Mouse (Mus musculus): ENCODE measurements at regions not wholly inside any gene's neighbourhood (a gene's known extent, or its start where the extent isn't known, plus 50 kb on each side); places are given as distances from the start of the nearest gene placed in this dataset.

DNA sequence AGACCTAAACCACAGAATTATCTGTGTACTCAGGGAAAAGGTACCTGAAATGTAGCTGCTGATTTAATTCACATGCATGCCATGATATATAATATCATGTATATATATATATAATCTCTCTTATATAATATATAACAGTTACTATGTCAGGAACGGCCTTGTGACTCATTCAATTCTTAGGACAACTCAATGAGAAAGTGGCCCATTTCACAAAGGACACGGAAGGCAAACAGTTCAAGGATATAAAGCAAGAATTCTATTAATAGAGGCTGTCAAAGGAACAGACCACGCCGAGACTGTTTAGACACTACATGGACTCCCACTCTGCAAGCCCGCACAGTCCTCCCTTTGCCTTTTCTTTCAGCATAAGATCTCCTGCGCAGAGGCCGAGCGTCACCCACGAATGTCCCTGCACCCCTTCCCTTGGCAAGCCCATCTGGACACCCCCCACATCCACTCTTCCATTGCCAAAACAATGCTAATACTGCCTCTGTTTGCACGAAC lies 148.0 kb upstream of the Klf14 start:
- no peak for DNase-seq (ENCODE audit: low spot score in 2 of 2)

- DNase-seq (ENCODE audit: low spot score in 2 of 2): no peak
These were observed 148.5 kb upstream of the Klf14 start for GRCm38 (mm10) chr6:31107360-31107759.

DNA sequence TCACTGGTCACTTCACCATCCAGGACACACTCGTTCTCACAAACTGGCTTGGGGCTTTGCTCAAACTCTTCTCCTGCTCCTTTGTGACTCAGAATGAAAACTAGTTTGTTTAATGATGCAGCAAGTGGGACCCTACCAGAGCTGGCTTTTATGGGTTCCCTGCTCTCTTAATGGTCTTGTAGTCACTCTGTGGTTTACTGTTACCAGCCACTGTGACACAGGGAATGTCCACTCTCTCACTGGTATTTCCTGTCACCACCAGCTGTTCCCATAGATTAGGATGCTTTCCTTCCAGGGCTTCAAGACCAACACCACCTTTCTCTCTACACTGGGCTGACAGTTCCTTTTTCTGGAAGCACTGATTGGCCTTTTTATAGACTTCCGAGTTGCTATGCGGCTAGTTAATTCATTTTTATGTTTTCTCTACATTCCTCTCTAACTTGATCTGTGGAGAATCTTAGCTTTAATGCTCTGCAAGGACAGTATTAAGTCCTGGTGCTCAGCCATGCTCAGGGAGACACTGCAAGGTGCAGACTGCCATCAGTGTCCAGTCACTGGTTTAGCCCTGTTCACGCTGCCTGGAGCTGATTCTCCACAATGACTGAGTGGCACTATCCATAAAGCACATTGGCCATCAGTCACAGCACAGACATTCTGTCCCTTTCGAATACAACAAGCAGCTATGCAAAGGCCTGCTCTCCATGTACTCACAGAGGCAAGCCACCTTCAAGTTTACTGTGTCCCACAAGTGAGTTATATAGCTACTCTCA lies 149.2 kb upstream of the Klf14 start:
- no peak for DNase-seq (ENCODE audit: low spot score in 2 of 2)

DNA sequence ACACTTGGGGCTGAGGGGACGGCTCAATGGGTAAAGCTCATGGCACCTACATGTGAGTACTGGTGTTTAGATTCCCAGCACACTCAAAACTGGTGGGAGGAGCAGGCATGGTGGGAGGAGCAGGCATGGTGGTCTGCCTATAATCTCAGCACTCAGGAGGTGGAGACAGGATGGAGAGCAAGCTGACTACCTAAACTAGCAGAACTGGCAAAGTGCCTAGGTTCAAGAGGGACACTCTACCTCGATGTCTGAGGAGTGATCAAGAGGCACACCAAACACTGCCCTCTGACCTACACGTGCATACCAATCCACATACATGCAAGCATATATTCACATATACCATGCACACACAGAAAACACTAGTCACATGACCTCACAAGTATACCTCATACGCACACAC lies 150.7 kb upstream of the Klf14 start:
- no peak for DNase-seq (ENCODE audit: low spot score in 2 of 2)

- no peak for DNase-seq (ENCODE audit: low spot score in 2 of 2)
These were observed 153.6 kb upstream of the Klf14 start for GRCm38 (mm10) chr6:31112293-31113077.

- DNase-seq (ENCODE audit: low spot score in 2 of 2): no peak
These were observed 154.9 kb upstream of the Klf14 start for GRCm38 (mm10) chr6:31113558-31114326.

DNA sequence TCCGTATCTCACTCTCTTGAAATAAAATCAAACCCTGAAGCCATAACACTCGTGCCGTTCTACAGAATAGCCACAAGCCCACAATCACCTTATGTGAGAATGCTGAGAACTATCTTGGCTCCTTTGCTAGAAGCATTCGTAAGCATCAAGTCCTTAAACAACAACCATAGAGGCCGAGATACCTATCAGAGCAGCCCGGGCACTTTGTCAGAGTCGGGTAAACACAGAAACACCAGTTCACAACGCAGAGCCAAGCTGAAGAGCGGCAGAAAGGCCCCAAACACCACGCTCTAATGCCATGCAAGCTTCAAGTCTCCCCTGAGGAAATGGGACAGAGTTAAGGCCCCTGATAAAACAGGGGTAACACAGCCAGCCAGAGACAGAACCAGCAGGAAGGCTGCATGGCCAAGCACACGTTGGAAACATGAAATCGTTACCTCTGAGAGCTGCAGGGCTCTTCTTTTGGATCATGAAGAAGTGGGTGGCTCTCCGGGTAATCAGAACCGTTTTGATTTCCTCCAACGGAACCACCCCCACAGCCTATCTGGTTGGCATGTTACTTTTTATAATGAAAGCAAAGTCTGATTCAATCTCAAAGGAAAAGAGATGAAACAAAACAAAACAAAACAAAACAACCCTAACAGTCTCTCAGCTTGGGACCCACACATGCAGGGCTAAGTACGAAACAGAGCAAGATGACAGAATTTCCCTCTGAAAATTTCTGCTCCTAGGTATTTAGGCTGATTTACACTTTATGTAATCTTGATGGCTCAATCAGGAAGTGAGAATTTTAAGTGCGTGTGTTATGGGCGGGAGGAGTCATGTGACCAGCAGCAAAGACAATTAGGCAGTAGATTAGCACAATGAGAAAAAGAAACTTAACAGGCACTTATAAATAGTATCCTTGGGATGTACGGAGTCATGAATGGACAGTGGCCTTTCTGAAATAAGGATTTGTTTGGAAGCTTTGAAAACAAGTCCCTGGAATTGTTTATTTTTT lies 155.8 kb upstream of the Klf14 start:
- peak in 1 of 2 experiments; percentile 63 for DNase-seq (ENCODE audit: low spot score in 2 of 2)

- no peak for DNase-seq (ENCODE audit: low spot score in 2 of 2)
These were observed 156.7 kb upstream of the Klf14 start for GRCm38 (mm10) chr6:31115566-31115965.

DNA sequence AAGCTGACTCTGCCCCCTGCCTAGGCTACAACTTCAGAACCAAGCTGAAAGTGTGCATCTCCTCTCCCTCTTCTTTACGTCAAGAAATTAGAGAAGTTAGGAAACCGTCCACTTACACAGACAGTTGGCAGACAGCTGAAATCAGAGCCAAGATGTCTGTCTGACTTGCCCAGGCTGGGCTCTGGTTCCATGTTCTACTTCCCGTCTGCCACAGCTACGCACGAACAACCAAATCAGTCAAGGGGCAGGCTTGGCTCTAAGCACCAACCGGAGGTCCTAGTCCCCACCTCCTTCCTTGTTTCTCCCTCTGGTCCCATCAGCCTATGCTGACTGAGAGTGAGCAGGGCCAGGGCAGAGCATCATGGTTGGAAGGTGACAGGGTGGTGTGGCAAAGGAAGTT lies 157.5 kb upstream of the Klf14 start:
- DNase-seq (ENCODE audit: low spot score in 2 of 2): no peak

DNA sequence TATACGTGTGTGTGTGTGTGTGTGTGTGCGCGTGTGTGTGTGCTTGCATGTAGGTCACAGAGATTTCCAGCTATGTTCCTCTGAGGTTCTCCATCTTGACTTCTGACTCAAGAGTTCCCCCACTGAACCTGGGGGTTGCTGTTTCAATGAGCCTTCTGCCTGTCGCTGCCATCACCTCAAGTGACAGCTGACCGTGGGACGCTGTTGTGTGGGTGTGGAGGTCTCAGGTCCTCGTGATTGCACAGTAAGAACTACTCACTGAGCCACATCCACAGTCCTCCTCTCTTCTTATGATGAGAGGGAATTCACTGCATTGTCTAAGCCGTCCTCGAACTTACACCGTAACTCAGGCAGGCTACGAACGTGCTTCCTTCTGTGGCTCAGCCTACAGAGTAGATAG lies 158.8 kb upstream of the Klf14 start:
- DNase-seq (ENCODE audit: low spot score in 2 of 2): no peak

GRCm38 (mm10) chr6:31121008-31121407 lies 162.1 kb upstream of the Klf14 start:
- DNase-seq (ENCODE audit: low spot score in 2 of 2): no peak

DNA sequence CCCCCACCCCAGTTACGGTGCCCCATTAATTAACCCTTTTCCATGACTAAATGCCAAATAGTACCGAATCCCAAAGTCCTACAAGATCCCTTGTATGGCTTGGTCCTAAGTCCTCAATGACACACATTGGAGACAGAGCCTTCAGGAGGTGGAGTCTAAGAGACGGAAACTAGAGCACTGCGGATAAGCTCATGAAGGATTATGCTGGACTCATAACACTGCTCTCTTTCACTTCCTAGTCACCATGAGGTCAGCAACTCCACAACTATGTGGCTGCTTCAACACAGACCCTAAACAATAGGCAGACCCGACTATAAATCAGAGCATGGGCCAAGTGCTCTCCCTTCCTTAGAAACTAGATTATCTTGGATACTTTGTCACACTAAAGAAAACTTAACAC lies 164.0 kb upstream of the Klf14 start:
- DNase-seq (ENCODE audit: low spot score in 2 of 2): no peak

GRCm38 (mm10) chr6:31123342-31123990 lies 164.6 kb upstream of the Klf14 start:
- DNase-seq (ENCODE audit: low spot score in 2 of 2): no peak

DNA sequence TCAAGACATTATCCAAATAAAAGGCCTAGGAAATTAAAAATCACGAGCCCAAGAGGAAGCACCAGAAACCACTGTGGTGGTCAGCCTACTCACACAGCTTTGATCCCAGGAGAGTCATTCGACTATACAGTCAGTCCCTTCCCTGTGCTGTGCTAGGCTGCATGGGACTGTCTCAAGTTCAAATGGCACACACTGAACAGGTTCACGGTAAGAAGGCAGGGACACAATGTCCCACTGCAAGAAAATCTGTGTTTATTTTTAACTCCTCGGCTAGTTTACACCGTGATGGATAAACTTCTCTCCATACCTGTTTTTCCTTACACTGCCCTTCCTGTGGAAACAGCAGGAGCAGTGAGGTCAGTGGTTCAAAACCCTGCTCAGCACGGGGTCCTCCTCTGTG lies 165.2 kb upstream of the Klf14 start:
- no peak for DNase-seq (ENCODE audit: low spot score in 2 of 2)

GRCm38 (mm10) chr6:31124872-31125271 lies 166.0 kb upstream of the Klf14 start:
- DNase-seq (ENCODE audit: low spot score in 2 of 2): no peak

GRCm38 (mm10) chr6:31125328-31126118 lies 166.6 kb upstream of the Klf14 start:
- peak in 1 of 2 experiments; percentile 47 for DNase-seq (ENCODE audit: low spot score in 2 of 2)

- DNase-seq (ENCODE audit: low spot score in 2 of 2): no peak
These were observed 167.4 kb upstream of the Klf14 start for GRCm38 (mm10) chr6:31126131-31126871.

GRCm38 (mm10) chr6:31129170-31129569 lies 170.3 kb upstream of the Klf14 start:
- DNase-seq (ENCODE audit: low spot score in 2 of 2): no peak

- DNase-seq (ENCODE audit: low spot score in 2 of 2): no peak
These were observed 171.1 kb upstream of the Klf14 start for GRCm38 (mm10) chr6:31129987-31130386.

All from right cerebral cortex, adult 2 months (tissue).